Mouse (Mus musculus) limb, embryonic 14.5 days (tissue): Measurements from ENCODE around the gene Ddx58. TPM values are rescaled to one million over a fixed set of nuclear protein-coding genes. Genes with fewer than 3 reads are reported as not detected.
A peak's percentile ranks its signal among the peaks of the same experiment; 100 is the strongest.

Experiments
- ATAC-seq: fragments of 200-750 bp; cut with Nextera tagmentation; 2 replicates; pipeline ENCODE4 v1.8.0; 2017; ENCODE audit warnings: low read depth, moderate number of reproducible peaks, moderate TSS enrichment; ENCODE audit not compliant: low FRiP score
- DNase-seq: peaks from one replicate; pipeline ENCODE4 v3.0.0-alpha.2; 2015; ENCODE audit warnings: low spot score
- H3K27ac ChIP-seq: fragments of 300-500 bp; sonication (generic); replicated peaks from 2 replicates; pipeline ENCODE4 v1.5.1; 2014; ENCODE audit warnings: low read depth, mild to moderate bottlenecking, low read length, moderate library complexity, mixed read lengths
- H3K27me3 ChIP-seq: fragments of 300-500 bp; sonication (generic); 2 replicates; pipeline ENCODE4 v1.6.1; 2014; ENCODE audit warnings: low read length, mixed read lengths; ENCODE audit not compliant: control insufficient read depth, insufficient read depth
- H3K36me3 ChIP-seq: fragments of 300-500 bp; sonication (generic); 2 replicates; pipeline ENCODE4 v1.6.1; 2014; ENCODE audit warnings: mild to moderate bottlenecking, low read length, moderate library complexity, mixed read lengths; ENCODE audit not compliant: control insufficient read depth, insufficient read depth
- H3K4me1 ChIP-seq: fragments of 300-500 bp; sonication (generic); 2 replicates; pipeline ENCODE4 v1.6.1; 2014; ENCODE audit warnings: antibody characterized with exemption, low read length, mixed read lengths; ENCODE audit not compliant: control insufficient read depth, insufficient read depth
- H3K4me2 ChIP-seq: fragments of 300-500 bp; sonication (generic); replicated peaks from 2 replicates; pipeline ENCODE4 v1.6.1; 2014; ENCODE audit warnings: low read depth, mild to moderate bottlenecking, low read length, moderate library complexity; ENCODE audit not compliant: severe bottlenecking
- H3K4me3 ChIP-seq: fragments of 300-500 bp; sonication (generic); replicated peaks from 2 replicates; pipeline ENCODE4 v1.5.1; 2014; ENCODE audit warnings: low read length
- H3K9ac ChIP-seq: fragments of 300-500 bp; sonication (generic); 2 replicates; pipeline ENCODE4 v1.6.1; 2014; ENCODE audit warnings: mild to moderate bottlenecking, low read depth, low read length, moderate library complexity; ENCODE audit not compliant: severe bottlenecking
- H3K9me3 ChIP-seq: fragments of 300-500 bp; sonication (generic); 2 replicates; pipeline ENCODE4 v1.6.1; 2016; ENCODE audit warnings: low read length; ENCODE audit not compliant: control insufficient read depth
- POLR2A ChIP-seq: fragments of 200-500 bp; IDR thresholded peaks from 2 replicates; pipeline ENCODE4 v1.8.0; 2012; ENCODE audit warnings: inconsistent platforms, mild to moderate bottlenecking, moderate library complexity, borderline replicate concordance; ENCODE audit not compliant: insufficient read depth, insufficient read length; ENCODE audit errors: extremely low read depth
- WGBS: fragments of 180-500 bp; shearing (Covaris S2); extraction: QIAGEN DNeasy Blood & Tissue Kit; methylation state at CpG from one replicate; pipeline ENCODE4 v1.1.7; 2014; 5-methylcytosine and 5-hydroxymethylcytosine counted together
- polyA plus RNA-seq, 2 experiments: library from polyadenylated mRNA; depleted of rRNA in 1 of 2; stranded (reverse) in 1 of 2; unstranded in 1 of 2; fragments of >200 nt; fragmentation: Nextera tagmentation in 1 of 2; extraction: Ambion mirVana in 1 of 2; gene quantifications; 2 replicates each; pipeline versions ENCODE4 v1.2.1 to v1.2.3; 2012 to 2014

Ddx58 gene
- polyA plus RNA-seq, 2 experiments: 10.3 to 10.7 TPM

DNA sequence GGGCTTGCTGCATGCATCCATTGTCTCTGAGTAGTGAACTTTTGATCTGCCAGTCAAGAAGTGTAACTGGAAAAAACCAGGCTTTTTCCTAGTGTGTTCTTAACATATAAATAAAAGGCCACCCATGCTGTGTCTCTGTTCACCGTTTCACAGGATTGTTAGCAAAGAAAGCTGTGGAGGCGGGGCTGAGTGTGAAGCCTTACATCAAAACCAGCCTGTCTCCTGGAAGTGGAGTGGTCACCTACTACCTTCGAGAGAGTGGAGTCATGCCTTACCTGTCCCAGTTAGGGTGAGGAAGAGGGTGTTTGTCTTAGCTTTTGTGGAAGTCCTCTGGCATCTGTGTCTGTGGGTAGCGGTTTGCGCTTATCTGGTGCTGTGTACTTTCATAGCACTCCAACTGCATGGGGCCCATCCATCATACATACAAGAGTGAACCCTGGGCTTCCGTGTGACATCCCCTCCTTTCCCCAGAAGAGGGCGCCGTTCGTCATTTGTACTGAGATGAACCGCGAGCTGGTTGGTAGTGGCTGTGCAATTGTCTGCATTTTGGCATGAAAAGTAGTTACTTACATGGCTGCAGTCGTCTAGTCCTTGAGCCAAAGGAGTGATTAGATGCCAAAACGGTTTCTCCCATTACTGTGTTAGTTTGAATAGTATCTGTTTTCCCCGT lies 56.8 kb downstream of the Ddx58 start:
- Histone ChIP-seq H3K27me3 (no peaks in the 10 kb centered on the region), H3K4me2 (no peak overlapping the region), H3K4me3 (no peak overlapping the region), H3K9me3 (no peaks in the 10 kb centered on the region), H3K4me1 (no peaks in the 10 kb centered on the region), H3K36me3 (peaks cover 74% of the 10 kb centered on the region), H3K9ac (no peak overlapping the region), H3K27ac (no peak overlapping the region)
- ATAC-seq: 0 out of 2 replicates have a peak, but pooled peaks have one; percentile 19
- WGBS: 48% methylated on average over 14 of the region's 14 CpGs
- TF ChIP-seq POLR2A: no peak
- DNase-seq: peak; percentile 45

- H3K4me3 ChIP-seq: no peak overlapping the region
- TF ChIP-seq POLR2A: no peak
- ATAC-seq (no peak), DNase-seq (no peak)
- H3K27me3 ChIP-seq: no peaks in the 10 kb centered on the region
- peaks cover 65% of the 10 kb centered on the region for H3K36me3 ChIP-seq
- no peak overlapping the region for H3K9ac ChIP-seq
- H3K4me1 ChIP-seq: no peaks in the 10 kb centered on the region
- H3K4me2 ChIP-seq: no peak overlapping the region
- no peak overlapping the region for H3K27ac ChIP-seq
- WGBS: 95% methylated on average over 8 of the region's 8 CpGs
- H3K9me3 ChIP-seq: no peaks in the 10 kb centered on the region
These were observed 57.9 kb downstream of the Ddx58 start for GRCm38 (mm10) chr4:40181681-40182080.

- Histone ChIP-seq H3K4me3 (no peak overlapping the region), H3K4me2 (no peak overlapping the region), H3K27ac (no peak overlapping the region), H3K36me3 (peaks cover 59% of the 10 kb centered on the region), H3K9ac (no peak overlapping the region), H3K4me1 (no peaks in the 10 kb centered on the region), H3K27me3 (no peaks in the 10 kb centered on the region), H3K9me3 (no peaks in the 10 kb centered on the region)
- WGBS: 97% methylated on average over 6 of the region's 6 CpGs
- DNase-seq (no peak), ATAC-seq (no peak)
- no peak for TF ChIP-seq POLR2A
These were observed 59.6 kb downstream of the Ddx58 start for GRCm38 (mm10) chr4:40180046-40180445.

- no peaks in the 10 kb centered on the region for H3K9me3 ChIP-seq
- no peak overlapping the region for H3K4me2 ChIP-seq
- peaks cover 47% of the 10 kb centered on the region for H3K36me3 ChIP-seq
- no peaks in the 10 kb centered on the region for H3K4me1 ChIP-seq
- WGBS: 87% methylated on average over 17 of the region's 17 CpGs
- no peak overlapping the region for H3K9ac ChIP-seq
- no peak for DNase-seq
- H3K4me3 ChIP-seq: no peak overlapping the region
- TF ChIP-seq POLR2A: no peak
- ATAC-seq: no peak
- no peaks in the 10 kb centered on the region for H3K27me3 ChIP-seq
- H3K27ac ChIP-seq: no peak overlapping the region
These were observed 61.0 kb downstream of the Ddx58 start for GRCm38 (mm10) chr4:40178584-40178983.

GRCm38 (mm10) chr4:40174321-40174720 lies 65.3 kb downstream of the Ddx58 start:
- Histone ChIP-seq H3K27me3 (no peaks in the 10 kb centered on the region), H3K4me1 (no peaks in the 10 kb centered on the region), H3K9ac (no peak overlapping the region), H3K4me2 (no peak overlapping the region), H3K9me3 (no peaks in the 10 kb centered on the region), H3K27ac (no peak overlapping the region), H3K4me3 (no peak overlapping the region), H3K36me3 (peaks cover 25% of the 10 kb centered on the region)
- no peak for ATAC-seq
- WGBS: 69% methylated on average over 4 of the region's 4 CpGs
- DNase-seq: no peak
- no peak for TF ChIP-seq POLR2A
